Mouse (Mus musculus) heart, embryonic 10.5 days (tissue): ENCODE measurements around the gene Tmem120b. TPM values are rescaled to one million over a fixed set of nuclear protein-coding genes. Genes with fewer than 3 reads are reported as not detected.
A peak's percentile ranks its signal among the peaks of the same experiment; 100 is the strongest.

Source experiments
- DNase-seq: peaks from one replicate; pipeline ENCODE4 v3.0.0-alpha.2; 2017; ENCODE audit warnings: low spot score
- H3K27ac ChIP-seq: fragments of 300-500 bp; sonication (generic); 2 replicates; pipeline ENCODE4 v1.5.1; 2016; ENCODE audit warnings: mild to moderate bottlenecking
- H3K27me3 ChIP-seq: fragments of 300-500 bp; sonication (generic); 2 replicates; pipeline ENCODE4 v1.6.1; 2016; ENCODE audit warnings: mild to moderate bottlenecking; ENCODE audit not compliant: poor library complexity, insufficient read depth, severe bottlenecking
- H3K36me3 ChIP-seq: fragments of 300-500 bp; sonication (generic); 2 replicates; pipeline ENCODE4 v1.6.1; 2016; ENCODE audit warnings: mild to moderate bottlenecking, moderate library complexity
- H3K4me1 ChIP-seq: fragments of 300-500 bp; sonication (generic); 2 replicates; pipeline ENCODE4 v1.6.1; 2016; ENCODE audit warnings: mild to moderate bottlenecking
- H3K4me3 ChIP-seq: fragments of 300-500 bp; sonication (generic); 2 replicates; pipeline ENCODE4 v1.5.1; 2016; ENCODE audit warnings: mild to moderate bottlenecking, moderate library complexity
- H3K9me3 ChIP-seq: fragments of 300-500 bp; sonication (generic); 2 replicates; pipeline ENCODE4 v1.6.1; 2016; ENCODE audit warnings: mild to moderate bottlenecking, moderate library complexity
- WGBS: fragments of 180-500 bp; shearing (Covaris S2); methylation state at CpG from one replicate; pipeline ENCODE4 v1.1.7; 2016; 5-methylcytosine and 5-hydroxymethylcytosine counted together
- polyA plus RNA-seq: library from polyadenylated mRNA; unstranded; fragments of >200 nt; fragmentation: Nextera tagmentation; extraction: Ambion mirVana; gene quantifications from 2 replicates; pipeline ENCODE4 v1.2.1, GENCODE M21; 2016

The Tmem120b gene
- polyA plus RNA-seq, 1 experiment from 2014 or later = 14.3 TPM

- Histone ChIP-seq H3K4me3 (no peak overlapping the region), H3K36me3 (peaks cover 16% of the 10 kb centered on the region), H3K9me3 (no peaks in the 10 kb centered on the region), H3K27me3 (no peaks in the 10 kb centered on the region), H3K27ac (no peak overlapping the region), H3K4me1 (peaks cover 23% of the 10 kb centered on the region)
- 43% methylated on average over 6 of the region's 6 CpGs for WGBS
- no peak for DNase-seq
These were observed 32.7 kb upstream of the Tmem120b start for GRCm38 (mm10) chr5:123035564-123035963.

- no peaks in the 10 kb centered on the region for H3K27me3 ChIP-seq
- no peak overlapping the region for H3K27ac ChIP-seq
- no peaks in the 10 kb centered on the region for H3K9me3 ChIP-seq
- H3K4me1 ChIP-seq = peaks cover 29% of the 10 kb centered on the region
- no peak for DNase-seq
- no peaks in the 10 kb centered on the region for H3K36me3 ChIP-seq
- WGBS = 78% methylated on average over 5 of the region's 5 CpGs
- no peak overlapping the region for H3K4me3 ChIP-seq
These were observed 30.1 kb upstream of the Tmem120b start for GRCm38 (mm10) chr5:123038115-123038514.

- no peaks in the 10 kb centered on the region for H3K36me3 ChIP-seq
- no peaks in the 10 kb centered on the region for H3K27me3 ChIP-seq
- no peaks in the 10 kb centered on the region for H3K9me3 ChIP-seq
- WGBS = 3% methylated on average over 25 of the region's 25 CpGs
- peak overlapping the region; percentile 69 for H3K27ac ChIP-seq
- peaks cover 29% of the 10 kb centered on the region for H3K4me1 ChIP-seq
- peak overlapping the region; percentile 56 for H3K4me3 ChIP-seq
- DNase-seq = peak; percentile 92
These were observed 29.0 kb upstream of the Tmem120b start for GRCm38 (mm10) chr5:123039120-123039752.

- WGBS = 39% methylated on average over 7 of the region's 7 CpGs
These were observed 27.4 kb upstream of the Tmem120b start for GRCm38 (mm10) chr5:123040796-123041195.

DNA sequence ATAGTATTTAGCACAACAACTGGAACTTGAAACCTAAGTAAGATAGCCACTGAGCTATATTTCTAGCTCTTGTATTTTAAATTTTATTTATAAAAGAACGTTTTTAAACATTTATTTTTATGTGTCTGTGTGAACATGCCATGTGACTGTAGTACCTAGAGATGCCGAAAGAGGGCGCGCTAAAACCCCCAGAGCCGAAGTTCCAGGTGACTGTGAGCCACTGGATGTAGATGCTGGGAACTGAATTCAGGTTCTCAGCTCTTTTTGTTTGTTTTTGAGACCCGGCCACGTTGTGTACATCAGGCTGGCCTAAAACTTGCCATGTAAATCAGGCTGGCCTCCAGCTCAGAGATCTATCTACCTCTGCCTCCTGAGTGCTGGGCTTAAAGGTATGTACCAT, 24.4 kb upstream of the Tmem120b start:
- WGBS = 22% methylated on average over 7 of the region's 7 CpGs
- no peak overlapping the region for H3K27ac ChIP-seq
- DNase-seq = no peak

More at GRCm38 (mm10) chr5:123040796-123041195, 27.4 kb upstream of the Tmem120b start:
- no peak overlapping the region for H3K4me3 ChIP-seq
- peaks cover 18% of the 10 kb centered on the region for H3K4me1 ChIP-seq
- no peaks in the 10 kb centered on the region for H3K36me3 ChIP-seq
- H3K27ac ChIP-seq = peak overlapping the region; percentile 50
- H3K27me3 ChIP-seq = no peaks in the 10 kb centered on the region
- H3K9me3 ChIP-seq = no peaks in the 10 kb centered on the region
- DNase-seq = no peak

DNA sequence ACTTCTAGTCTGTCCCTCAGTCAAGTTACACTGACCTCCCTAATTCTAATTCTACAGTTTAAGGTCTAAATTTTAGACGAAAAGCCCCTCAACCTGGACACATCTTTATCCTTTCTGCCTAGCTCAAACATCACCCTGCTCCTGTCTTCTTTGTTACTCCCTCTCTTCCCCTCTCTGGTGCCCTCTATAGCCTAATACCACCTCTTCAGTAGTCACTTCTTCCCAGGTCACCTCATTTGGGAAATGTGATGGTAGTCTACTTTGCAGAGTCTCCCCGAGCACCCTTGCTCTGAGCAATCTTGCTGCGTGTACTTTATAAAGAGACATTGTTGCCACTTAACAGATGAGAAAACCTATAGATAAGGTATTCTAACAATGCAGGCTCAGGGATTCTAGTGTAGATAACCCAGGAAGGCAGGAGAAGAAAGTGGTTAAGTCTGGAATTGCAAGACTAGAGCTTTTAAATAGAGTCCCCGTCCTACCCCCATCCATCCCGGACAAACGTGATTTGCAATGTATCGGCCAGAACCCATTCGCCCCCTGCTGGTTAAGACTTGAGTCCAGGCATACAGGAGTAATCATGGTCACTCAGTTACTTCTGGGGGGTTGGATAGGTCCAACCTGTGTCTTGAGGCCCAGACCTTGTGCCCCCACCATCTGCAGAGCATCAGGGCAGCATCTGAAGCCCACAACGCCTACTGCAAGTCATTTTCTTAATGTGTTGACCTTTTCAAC, 22.5 kb upstream of the Tmem120b start:
- no peaks in the 10 kb centered on the region for H3K9me3 ChIP-seq
- no peak overlapping the region for H3K27ac ChIP-seq
- H3K27me3 ChIP-seq = no peaks in the 10 kb centered on the region
- no peaks in the 10 kb centered on the region for H3K36me3 ChIP-seq
- peaks cover 15% of the 10 kb centered on the region for H3K4me1 ChIP-seq
- DNase-seq = peak; percentile 79
- 25% methylated on average over 9 of the region's 9 CpGs for WGBS
- H3K4me3 ChIP-seq = no peak overlapping the region

More for the DNA sequence above, 24.4 kb upstream of the Tmem120b start:
- H3K9me3 ChIP-seq = no peaks in the 10 kb centered on the region
- no peaks in the 10 kb centered on the region for H3K36me3 ChIP-seq
- peaks cover 18% of the 10 kb centered on the region for H3K4me1 ChIP-seq
- H3K27me3 ChIP-seq = no peaks in the 10 kb centered on the region
- H3K4me3 ChIP-seq = no peak overlapping the region

DNA sequence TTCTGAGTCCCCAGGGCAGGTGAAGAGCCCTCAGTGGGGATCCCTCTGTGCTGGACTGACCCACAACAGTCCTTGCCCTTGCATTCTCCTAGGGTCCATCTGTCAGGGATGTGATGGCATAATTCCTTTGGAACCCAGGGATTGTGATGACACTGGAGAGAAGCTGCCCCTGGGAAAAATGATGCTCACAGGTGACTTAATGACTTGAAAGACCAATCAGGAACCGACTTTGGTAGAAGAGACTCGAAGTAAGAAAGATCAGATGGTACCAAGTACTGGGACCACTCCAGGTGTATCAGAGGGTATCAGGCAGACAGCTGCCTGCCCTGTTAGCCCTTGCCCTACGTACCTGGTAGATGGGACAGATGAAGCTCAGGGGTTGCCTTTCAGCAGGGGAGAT, 21.3 kb upstream of the Tmem120b start, which contains the start of gene Morn3:
Gene Morn3, minus strand, starts transcription at position 101 of the 400 bp plus-strand sequence.
- Histone ChIP-seq H3K4me3 (no peak within 1 kb of the TSS), H3K27me3 (no peaks in the 10 kb centered on the region), H3K36me3 (no peaks in the 10 kb centered on the region), H3K4me1 (peaks cover 10% of the 10 kb centered on the region), H3K27ac (no peak within 1 kb of the TSS), H3K9me3 (no peaks in the 10 kb centered on the region)
- WGBS = 67% methylated on average over 3 of the region's 3 CpGs
- no peak for DNase-seq

GRCm38 (mm10) chr5:123049271-123049670, 18.9 kb upstream of the Tmem120b start:
- 9% methylated on average over 12 of the region's 12 CpGs for WGBS
- H3K27me3 ChIP-seq = no peaks in the 10 kb centered on the region
- H3K9me3 ChIP-seq = no peaks in the 10 kb centered on the region
- H3K27ac ChIP-seq = peak overlapping the region; percentile 78
- DNase-seq = peak; percentile 85
- peaks cover 10% of the 10 kb centered on the region for H3K4me1 ChIP-seq
- H3K4me3 ChIP-seq = peak overlapping the region; percentile 50
- no peaks in the 10 kb centered on the region for H3K36me3 ChIP-seq

DNA sequence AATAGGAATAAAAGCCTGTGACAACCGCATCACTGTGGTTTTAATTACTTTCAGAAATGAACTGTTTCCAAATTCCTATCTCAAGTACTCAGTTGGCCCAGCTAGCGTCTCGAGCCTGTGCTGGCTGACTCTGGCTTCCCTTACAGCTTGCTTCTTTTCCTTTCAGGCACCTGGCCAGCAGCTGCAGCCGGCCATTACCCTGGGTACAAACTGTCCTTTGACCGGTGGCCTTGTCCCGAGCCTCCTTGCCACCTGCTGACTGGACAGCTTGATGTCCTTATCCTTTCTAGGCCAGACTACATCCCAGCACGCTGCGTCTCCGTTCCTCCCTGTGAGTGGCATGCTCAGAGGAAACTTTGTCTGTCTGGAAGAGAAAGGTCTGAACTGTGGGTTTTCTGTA, 17.3 kb upstream of the Tmem120b start:
- no peaks in the 10 kb centered on the region for H3K36me3 ChIP-seq
- WGBS = 80% methylated on average over 9 of the region's 9 CpGs
- no peak overlapping the region for H3K4me3 ChIP-seq
- no peaks in the 10 kb centered on the region for H3K27me3 ChIP-seq
- H3K4me1 ChIP-seq = peaks cover 10% of the 10 kb centered on the region
- no peak for DNase-seq
- no peaks in the 10 kb centered on the region for H3K9me3 ChIP-seq
- H3K27ac ChIP-seq = no peak overlapping the region

DNA sequence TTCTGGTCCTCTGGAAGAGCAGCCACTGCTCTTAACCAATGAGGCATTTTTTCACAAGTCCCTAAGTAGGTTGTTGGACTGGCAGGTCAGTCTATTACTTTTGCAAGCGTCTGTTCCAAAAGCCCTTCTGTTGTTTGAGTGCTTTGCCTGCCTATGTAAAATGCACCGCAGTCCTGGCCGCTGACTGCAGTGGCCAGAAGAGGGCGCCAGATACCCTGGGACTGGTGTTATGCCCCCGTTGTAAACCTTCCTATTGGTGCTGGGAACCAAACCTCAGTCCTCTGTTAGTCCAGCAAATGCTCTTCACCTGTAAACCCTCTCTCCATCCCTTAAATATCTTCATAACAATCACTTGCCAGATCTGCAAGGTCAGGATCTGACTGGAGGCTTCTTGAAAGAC, 16.5 kb upstream of the Tmem120b start:
- no peak for DNase-seq
- H3K27me3 ChIP-seq = no peaks in the 10 kb centered on the region
- H3K4me1 ChIP-seq = peaks cover 10% of the 10 kb centered on the region
- no peak overlapping the region for H3K4me3 ChIP-seq
- H3K27ac ChIP-seq = no peak overlapping the region
- WGBS = 69% methylated on average over 5 of the region's 5 CpGs
- H3K36me3 ChIP-seq = no peaks in the 10 kb centered on the region
- H3K9me3 ChIP-seq = no peaks in the 10 kb centered on the region

GRCm38 (mm10) chr5:123057366-123058250, 10.6 kb upstream of the Tmem120b start:
- Histone ChIP-seq H3K36me3 (no peaks in the 10 kb centered on the region), H3K27ac (peak overlapping the region; percentile 89), H3K4me3 (peak overlapping the region; percentile 53), H3K9me3 (no peaks in the 10 kb centered on the region), H3K4me1 (peaks cover 16% of the 10 kb centered on the region), H3K27me3 (no peaks in the 10 kb centered on the region)
- WGBS = 7% methylated on average over 48 of the region's 48 CpGs
- peak; percentile 100 for DNase-seq

GRCm38 (mm10) chr5:123058251-123059102, 9.7 kb upstream of the Tmem120b start:
- 43% methylated on average over 16 of the region's 16 CpGs for WGBS
- peak overlapping the region; percentile 89 for H3K27ac ChIP-seq
- H3K4me3 ChIP-seq = peak overlapping the region; percentile 53

More at GRCm38 (mm10) chr5:123058251-123059102, 9.7 kb upstream of the Tmem120b start:
- no peaks in the 10 kb centered on the region for H3K9me3 ChIP-seq
- no peaks in the 10 kb centered on the region for H3K27me3 ChIP-seq
- H3K36me3 ChIP-seq = no peaks in the 10 kb centered on the region
- DNase-seq = no peak
- H3K4me1 ChIP-seq = peaks cover 16% of the 10 kb centered on the region
